Mouse (Mus musculus) retina, postnatal 7 days (tissue): ENCODE data around the gene Bptf.
"Not testable (repeated sequence)": the region's sequence is repeated elsewhere in the genome, so short reads cannot be mapped to it uniquely, and the experiment has no call there.

ENCODE experiments used
- DNase-seq: peaks from one replicate; pipeline ENCODE4 v3.0.0-alpha.2; 2012; ENCODE audit warnings: low read depth, low spot score

The Bptf gene

DNA sequence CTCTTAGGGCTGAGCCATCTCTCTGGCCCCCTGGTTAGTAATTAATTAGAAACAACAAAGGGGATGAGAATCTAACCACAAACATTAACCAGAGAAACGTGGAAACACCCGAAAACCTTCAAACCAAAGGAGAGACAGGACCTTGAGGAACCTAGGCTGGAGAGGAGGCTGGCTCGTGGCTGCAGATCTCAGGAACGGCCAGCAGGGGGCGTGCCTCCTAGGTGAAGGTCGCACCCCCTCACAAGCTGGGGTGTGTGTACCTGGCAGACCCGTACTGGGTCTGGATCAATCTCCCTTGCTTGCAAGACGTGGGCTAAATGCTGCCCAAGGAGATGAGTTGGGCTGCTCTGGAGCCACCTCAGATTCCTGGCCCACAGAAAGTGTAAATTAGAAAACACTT is 113.3 kb downstream of the Bptf start:
- no peak for DNase-seq

DNA sequence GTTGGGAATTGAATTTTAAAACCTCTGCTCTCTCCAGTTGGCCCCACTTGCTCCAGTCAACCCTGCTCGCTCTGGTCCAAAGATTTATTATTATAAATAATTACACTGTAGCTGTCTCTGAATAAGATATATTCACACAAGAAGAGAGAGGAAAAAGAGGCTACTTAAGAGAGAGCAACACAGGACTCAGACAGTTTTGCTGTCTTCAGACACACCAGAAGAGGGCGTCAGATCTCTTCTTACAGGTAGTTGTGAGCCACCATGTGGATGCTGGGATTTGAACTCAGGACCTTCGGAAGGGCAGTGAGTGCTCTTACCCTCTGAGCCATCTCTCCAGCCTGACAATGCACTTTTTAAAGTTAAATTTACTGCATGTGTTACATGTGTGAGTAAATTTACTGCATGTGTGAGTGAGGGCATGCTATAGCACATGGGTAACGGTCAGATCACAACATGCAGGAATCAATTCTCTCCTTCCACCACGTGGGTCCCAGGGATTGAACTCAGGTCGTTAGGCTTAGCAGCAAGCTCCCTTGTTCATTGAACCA is 114.5 kb downstream of the Bptf start:
- DNase-seq = no peak

DNA sequence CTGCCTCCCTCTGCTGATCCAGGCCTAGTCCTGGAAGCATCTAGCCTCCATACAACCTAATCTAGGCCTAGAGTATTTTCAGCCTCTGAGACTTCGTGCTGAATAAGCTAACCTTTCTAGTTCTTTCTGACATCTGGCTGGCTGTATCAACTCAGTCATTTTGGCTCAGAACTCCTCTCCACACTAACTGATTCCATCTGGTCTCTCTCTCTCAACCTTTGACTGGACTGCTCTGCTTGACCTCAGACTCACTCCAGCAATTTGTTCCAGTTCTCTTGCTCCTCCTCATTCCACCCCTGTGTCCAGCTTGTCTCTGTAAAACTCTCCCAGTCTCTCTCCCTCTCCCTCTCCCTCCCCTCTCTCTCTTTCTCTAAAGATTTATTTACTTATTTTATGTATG is 115.0 kb downstream of the Bptf start:
- DNase-seq = no peak

DNA sequence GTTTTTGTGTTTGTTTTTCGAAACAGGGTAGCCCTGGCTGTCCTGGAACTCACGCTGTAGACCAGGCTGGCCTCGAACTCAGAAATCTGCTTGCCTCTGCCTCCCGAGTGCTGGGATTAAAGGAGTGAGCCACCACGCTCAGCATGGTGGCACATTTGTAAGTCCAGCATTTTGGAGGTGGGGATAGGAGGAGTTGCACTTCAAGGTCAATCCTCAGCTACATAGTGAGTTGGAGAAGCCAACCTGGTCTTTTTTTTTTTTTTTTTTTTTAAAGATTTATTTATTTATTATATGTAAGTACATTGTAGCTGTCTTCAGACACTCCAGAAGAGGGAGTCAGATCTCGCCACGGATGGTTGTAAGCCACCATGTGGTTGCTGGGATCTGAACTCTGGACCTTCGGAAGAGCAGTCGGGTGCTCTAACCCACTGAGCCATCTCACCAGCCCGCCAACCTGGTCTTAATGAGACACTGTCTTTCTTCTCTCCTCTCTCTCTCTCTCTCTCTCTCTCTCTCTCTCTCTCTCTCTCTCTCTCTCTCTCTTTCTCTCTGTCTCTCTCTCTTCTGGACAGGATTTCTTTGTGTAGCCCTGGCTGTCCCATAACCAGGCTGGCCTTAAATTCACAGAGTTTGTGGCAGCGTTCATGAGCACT is 116.3 kb downstream of the Bptf start:
- DNase-seq = not testable (repeated sequence)

DNA sequence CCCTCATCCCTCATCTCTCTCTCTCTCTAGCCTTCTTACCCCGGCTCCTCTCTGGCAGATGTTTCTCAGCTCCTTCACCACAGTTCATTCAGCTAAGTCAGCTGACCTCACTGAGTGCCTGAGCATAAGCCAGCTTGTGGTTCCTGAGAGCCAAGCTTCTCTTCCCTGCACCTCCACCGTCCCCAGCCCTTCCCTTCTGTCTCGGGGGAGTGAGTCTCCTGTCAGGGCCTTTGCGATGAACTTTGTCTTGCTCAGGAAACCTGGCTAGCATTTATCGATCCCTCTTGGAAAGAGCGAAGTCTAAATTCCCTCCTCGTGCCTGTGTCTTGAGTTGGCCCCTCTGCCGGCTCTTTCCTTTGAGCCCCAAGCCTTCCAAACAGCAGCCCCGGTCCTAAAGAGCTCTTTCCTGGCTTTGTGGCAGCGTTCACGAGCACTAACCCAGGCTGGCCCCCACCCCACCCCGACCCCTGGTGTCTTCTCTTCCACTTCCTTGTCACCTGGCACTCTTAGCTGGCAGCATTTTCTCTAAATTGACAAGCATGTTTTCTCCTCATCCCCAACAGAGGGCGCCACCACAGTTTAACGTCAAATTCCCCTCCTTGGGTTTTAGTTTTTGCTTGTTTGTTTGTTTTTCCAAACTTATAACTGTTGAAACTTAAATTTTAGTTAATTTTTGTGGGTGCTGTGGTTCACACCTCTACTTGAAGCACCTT is 117.2 kb downstream of the Bptf start:
- DNase-seq = no peak

DNA sequence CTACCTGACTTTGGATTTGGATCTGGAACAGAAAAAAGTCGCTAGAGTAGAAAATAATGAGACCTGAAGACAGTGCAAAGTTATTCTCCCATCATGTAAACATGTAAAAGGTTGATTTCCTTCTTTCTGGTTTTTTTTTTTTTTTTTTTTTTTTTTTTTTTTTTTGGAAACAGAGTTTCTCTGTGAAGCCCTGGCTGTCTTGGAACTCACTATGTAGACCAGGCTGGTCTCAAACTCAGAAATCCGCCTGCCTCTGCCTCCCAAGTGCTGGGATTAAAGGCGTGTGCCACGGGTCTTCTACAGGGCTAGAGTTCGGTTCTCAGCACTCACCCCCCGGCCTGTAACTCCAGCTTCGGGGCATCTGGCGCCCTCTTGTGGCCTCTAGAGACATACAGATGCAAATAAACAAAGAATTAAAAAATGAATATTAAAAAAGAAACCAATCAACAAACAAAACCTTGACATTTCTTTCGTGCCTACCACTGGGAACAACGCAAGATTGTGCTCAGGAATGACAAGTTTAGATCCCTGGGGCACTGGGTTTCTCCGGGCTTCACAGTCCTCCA is 117.8 kb downstream of the Bptf start:
- DNase-seq = no peak

DNA sequence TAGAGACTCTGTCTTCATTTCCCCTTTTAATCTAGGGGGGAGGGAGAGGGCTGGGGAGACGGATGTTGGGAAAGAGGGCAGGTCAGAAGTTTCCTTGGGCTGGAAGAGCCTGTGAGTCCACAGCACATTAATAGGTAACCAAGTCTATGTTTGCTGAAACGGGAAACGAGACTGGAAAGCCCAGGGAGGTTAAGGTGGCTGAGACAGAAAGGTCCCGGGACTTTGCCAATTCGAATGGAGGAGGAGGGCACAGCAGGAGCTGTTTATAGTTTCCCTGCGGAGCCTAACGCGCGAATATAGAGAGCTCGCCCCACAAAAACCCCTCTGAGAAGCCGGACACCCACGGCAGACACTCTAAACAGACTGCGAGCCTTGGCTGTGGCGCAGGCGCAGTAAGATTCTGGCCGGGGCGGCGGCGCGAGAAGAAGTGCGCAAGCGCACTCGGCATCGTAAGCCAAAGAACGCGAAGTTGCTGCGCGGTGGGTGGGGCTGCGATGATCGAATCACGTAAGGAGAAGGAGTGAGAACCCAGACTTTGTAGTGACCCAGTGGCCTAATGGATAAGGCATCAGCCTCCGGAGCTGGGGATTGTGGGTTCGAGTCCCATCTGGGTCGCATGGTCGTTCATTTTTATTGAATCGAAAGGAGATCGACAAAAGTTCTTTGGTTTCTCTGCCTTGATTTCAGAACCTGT is 119.5 kb downstream of the Bptf start:
- peak; percentile 96 for DNase-seq

DNA sequence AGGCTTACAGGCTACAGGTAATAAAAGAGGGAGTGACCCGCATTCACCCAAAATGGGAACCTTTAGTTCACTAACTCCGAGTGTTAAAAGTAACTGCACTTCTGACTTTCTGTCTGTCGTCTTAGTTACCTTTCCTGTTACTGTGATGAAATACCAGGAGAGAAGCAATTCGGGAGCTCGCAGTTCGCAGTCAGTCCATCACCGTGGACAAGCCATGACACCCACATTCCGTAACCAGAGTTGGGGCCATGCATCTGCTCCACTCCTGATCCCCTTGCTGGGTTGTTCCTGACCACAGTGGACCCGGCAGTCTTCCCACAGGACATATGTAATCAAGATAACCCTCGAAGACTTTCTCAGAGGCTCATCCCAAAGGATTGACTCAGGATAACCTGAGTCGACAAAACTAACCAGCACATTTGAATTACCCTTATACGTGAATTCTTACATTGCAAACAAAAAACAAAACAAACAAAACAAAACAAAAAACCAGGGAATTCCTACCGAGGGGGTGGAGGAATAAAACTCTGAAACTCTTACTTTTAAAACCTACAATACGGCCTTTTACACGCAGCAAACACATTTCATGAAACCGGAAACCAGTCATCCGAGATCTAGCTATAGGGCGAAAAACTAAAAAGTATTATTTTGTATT is 120.1 kb downstream of the Bptf start:
- no peak for DNase-seq

DNA sequence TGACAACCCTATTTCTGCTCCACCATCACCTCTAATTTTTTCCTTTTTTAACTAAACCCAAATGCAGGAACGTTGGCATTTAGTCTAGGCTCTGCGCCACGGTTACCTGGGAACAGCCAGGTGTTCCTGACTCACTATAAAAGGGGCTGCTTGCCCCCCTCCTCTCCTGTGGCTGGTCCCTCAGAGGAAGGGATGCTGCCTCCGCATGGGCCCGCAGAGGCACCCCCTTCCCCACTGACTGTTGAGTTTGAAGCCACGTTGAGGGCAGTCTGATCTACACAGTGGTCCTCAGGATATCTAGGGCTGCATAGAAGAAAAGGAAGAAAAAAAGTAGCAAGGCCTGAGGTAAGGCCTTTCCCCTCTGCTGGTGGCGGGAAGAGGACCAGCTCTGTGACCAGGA is 120.8 kb downstream of the Bptf start:
- DNase-seq = no peak

DNA sequence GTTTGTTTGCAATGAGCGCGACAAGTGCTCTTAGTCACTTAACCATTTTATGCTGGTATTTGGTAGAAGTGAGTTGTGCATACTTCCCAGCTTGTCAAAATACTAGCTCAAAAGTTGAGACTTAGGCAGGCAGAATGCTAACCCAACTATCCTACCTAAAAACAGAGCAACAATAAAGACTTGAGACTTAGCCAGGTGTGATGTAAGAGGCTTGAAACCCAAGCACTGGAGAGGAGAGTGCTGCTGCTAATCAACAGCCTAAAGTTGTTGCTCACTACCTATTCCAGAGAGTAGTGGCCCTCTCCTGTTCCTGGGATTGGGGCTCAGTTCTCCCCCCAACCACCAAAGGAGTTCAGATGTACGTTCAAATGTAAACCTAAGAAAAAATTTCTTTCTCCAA is 121.5 kb downstream of the Bptf start:
- DNase-seq = no peak

DNA sequence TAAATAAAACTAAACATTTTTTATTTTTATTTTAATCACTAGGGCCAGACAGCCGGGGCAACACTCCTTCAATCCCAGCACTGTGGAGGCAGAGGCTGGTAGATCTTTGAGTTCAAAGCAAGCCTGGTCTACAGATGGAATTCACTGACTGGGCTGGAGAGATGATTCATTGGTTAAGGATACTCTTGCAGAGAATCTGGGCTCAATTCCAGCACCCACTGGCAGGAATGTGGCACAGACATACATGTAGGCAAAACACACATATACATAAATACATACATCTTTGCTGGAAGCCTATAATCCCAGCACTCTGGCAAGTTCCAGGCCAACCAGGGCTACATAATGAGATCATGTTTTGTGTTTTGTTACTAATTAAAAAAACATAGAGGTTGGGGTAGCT is 126.4 kb downstream of the Bptf start:
- no peak for DNase-seq

DNA sequence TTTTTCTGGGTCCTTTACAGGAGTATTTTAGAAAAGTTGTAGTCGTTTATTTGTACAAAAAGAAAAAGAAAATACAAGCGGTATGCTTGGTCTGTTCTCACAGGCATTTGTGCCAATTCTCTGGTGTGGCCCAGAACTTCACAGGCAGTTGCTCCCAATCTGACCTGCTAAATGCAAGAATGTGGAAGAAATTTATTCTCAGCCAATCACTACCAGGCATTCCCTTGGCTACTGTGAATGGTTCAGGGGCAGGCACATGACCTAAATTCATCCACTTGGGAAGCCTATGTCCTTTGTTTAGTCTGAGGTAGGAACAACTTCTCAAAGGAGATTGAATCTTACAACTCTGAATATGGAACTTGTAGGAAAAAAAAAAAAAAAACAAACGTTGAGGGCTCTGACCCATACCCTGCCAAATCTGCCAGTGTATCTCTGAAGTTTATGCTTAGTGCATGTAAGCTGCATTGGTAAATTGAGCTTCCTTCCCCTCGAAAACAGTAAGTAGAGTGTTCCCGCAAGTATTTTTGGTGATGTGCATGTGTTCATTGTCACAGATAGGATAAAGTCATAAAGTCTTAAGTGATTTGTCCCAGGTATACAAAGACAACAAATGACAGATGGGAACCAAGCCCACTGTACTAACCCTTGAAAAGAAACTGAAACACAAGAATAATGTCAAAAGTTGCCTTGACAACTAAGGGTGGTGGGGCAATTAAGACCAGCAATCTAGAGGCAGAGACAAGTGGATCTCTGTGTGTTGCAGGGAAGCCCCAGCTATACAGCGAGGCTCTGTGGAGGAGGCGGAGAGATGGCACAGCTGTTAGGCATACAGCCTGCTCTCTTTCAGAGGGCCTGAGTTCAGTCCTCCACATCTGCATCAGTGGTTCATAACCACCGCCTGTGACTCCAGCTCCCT is 129.9 kb downstream of the Bptf start:
- no peak for DNase-seq

DNA sequence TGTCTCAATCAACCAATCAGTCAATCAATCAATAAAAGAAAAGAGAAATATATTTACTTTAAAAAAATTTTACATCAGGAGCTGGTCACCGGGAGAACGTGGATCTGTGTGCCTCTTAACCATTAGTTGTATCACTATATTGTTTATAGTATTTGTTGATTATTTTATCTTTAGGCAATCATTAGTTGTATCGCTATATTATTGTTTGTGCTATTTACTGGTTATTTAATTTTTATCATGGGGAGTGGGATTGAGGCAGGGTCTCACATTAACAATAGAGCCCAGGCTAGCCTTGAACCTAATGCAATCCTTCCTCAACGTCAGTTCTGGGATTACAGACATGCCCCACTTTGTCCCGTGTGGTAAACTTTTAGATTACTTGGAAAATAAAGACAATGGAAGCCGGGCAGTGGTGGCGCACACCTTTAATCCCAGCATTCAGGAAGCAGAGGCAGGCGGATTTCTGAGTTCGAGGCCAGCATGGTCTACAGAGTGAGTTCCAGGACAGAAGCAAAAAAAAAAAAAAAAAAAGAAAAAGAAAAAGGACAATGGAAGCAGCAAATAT is 131.9 kb downstream of the Bptf start:
- DNase-seq = no peak

DNA sequence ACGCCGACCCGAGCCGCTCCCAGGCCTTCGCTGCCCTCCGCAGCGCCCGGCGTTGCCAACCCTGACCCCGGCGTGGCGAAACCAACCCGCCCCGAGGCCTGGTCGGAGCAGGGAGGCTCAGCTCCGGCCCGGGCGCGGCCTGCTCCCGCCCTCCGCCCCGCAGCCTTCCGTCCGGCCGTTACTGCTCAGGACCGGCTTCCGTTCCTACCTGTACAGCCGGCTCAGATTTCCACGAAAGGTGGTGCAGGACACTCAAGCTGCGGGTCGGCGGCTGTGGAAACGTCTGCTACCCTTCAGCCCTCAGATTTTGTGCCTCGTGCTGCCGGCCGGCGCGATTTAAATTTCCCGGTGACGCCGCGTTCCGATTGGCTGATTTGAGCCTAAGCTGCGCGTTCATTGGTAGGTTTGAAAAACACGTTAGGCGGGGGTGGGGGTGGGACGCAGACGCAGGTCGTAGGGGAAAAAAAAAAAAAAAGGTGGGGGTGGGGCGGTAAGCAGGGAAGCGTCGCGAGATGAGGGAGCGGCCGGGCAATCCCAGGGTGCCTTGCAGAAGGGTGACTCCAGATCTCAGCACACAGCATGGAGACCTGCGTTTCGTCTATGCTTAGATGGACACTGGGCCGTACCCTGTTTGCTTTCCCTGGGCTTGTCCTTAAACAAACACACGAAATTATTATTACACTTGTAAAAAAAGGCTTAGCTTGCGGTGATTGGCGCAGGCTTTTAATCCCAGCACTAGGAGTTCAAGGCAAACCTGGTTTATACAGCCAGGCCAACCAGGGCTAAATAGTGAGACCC is 132.6 kb downstream of the Bptf start, which contains the start of gene Kpna2:
TSS of gene Kpna2 (minus strand) at position 391 of the 798 bp plus-strand sequence.
- peak; percentile 92 for DNase-seq

DNA sequence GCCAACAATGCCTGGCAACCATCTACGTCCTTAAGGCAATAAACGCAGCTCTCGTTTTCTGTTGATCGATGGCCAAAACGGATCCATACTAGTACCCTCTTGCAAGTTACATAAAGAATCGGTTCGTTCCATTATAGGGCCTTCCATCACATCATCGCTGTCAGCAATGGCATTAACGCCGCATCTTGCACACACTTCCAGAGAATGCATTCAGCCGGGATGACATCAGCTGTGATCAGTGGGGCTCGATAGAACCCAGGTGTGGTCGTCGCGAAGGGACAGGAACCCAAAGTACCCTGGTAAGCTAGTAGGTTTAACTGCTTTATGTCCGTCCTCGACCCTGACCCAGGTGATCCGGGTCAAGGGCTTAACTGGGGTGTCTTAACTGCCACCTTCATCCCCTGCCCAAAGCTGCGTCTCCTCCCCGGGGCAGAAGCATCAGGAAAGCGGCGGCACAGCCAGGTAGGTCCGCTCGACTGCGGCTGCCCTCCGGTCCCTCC is 133.2 kb downstream of the Bptf start:
- no peak for DNase-seq

DNA sequence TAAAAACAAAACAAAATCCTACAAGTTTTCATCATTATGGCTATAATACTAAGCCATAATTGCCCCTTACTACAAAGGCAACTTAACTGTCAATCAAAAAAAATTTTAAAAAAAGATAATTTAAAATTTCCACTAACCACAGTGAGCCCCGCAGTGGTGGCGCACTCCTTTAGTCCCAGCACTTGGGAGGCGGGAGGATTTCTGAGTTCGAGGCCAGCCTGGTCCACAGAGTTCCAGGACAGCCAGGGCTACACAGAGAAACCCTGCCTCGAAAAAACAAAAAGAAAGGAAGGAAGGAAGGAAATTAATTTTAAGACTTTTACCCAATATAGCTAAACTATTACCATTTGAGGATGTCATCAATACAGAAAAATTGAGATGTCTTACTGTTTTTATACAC is 134.0 kb downstream of the Bptf start:
- no peak for DNase-seq

DNA sequence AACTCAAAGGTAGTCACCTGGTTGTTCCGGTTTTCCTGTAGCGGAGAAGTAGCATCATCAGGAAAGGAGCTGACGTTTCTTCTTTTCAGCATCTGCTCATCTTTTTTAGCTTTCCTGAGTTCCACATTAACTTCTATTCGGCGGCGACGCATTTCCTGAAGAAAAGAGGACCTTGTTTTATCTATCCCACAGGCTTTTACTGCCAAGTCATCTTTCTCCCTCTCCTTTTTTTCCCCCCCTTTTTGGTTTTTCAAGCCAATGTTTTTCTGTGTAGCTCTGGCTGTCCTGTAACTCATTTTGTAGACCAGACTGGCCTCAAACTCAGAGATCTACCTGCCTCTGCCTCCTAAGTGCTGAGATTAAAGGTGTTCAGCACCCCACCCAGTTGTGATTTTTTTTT is 135.4 kb downstream of the Bptf start:
- not testable (repeated sequence) for DNase-seq

DNA sequence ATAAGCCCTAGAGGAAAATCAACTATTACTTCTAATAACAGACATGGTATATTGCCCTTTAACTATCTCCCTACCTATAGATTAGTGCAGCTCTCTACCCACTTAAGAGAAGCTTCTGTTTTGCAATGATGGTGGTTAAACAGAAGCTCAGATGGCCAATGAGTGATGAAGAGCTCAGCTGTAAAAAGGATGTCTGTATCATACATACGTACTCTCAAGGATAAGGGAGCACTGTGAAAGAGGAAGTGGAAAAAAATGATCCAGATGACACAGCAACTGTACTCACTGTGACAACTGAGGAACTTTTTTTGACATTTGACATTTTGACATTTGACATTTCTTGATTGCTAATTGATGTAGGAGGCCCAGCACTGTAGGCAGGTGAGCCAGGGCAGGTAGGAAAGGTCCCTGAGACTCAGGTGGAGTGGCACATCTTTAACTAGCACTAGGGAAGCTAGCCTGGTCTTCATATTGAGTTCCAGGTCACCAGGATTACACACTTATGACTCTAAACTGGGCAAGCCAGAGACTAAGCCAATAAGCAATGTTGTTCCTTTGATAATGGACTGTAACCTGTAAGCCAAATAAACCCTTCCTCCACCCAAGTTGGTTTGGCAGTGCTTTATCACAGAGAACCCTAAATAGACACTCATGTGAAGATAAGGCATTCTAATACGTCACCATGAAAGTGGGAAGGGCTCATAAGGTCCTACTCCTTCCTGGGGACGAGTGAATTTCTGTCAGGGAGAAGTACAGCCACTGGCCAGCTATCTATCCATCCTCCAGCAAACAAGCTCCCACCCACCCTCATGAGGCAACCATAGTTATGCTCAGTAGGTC is 137.5 kb downstream of the Bptf start:
- no peak for DNase-seq
